Mouse (Mus musculus): ENCODE measurements around the gene Gm11627.

- TF ChIP-seq CTCF (IDR thresholded peaks at IDR 0.05; ENCODE audit: low read depth) (no peak), EP300 (optimal IDR thresholded peaks at IDR 0.05) (no peak)
Observed at GRCm38 (mm10) chr11:102575034-102575433, 4.2 kb downstream of the Gm11627 start.

Measured in stomach, postnatal 0 days (tissue).